Mouse (Mus musculus): Measurements from ENCODE around the gene Dynlt1c. TPM values are rescaled to one million over a fixed set of nuclear protein-coding genes. Genes with fewer than 3 reads are reported as not detected.
"Not testable (repeated sequence)": the region's sequence is repeated elsewhere in the genome, so short reads cannot be mapped to it uniquely, and the experiment has no call there.

The Dynlt1c gene
- polyA plus RNA-seq, 1 experiment from 2014 or later: 25.8 TPM

DNA sequence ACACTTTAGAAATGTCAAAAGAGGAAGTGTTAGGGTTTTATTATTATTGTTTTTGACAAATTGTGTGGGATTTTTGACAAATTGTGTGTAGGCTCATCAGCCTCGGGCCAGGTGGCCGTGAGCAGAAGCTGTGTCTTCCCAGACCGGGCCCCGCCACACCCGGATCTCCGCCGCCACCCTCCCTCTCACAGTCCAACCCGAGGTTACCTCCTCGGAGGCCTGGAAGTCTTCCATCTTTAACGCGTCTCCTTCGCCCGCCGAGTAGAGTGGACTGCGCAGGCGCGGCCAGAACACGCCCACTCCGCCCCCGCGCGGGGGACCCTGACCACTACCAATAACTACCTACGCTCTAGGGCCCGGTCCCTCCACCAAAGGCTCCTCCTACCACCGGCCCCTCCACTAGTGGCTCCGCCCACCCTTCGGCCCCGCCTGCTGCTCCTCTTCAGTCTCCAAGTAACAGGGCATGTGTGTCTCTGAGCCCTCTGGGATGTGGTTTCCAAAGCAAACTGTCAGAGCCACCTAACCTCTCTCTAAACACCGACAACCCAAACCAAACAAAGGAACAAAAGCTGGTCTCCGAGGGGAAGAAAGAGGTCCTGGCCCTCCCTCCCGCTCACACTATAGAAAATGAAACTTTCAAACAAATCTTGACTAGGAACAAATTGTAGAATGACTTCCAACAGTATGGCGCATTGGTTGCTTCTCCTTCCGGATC lies 54.3 kb downstream of the Dynlt1c start, which contains the start of gene Dynlt1f:
Gene Dynlt1f (minus strand): TSS at position 334 of the 715 bp plus-strand sequence.
- WGBS (ENCODE audit: insufficient replicate concordance): 5% methylated on average over 17 of the region's 33 CpGs
- H3K4me1 ChIP-seq (ENCODE audit: control insufficient read depth, insufficient read depth, low read length); H3K9me3 ChIP-seq (replicated peaks; ENCODE audit: control insufficient read depth, low read length); H3K36me3 ChIP-seq (ENCODE audit: control insufficient read depth, insufficient read depth, low read length); H3K27me3 ChIP-seq (ENCODE audit: control insufficient read depth, insufficient read depth, low read length): not testable (repeated sequence)
- Histone ChIP-seq H3K4me2 (peak within 1 kb of the TSS; percentile 64), H3K4me3 (ENCODE audit: low read depth, low read length) (peak within 1 kb of the TSS; percentile 51), H3K9ac (ENCODE audit: low read depth, low read length) (peak within 1 kb of the TSS; percentile 69), H3K27ac (ENCODE audit: low read depth, low read length) (peak within 1 kb of the TSS; percentile 68)
- ATAC-seq (replicated peaks; ENCODE audit: insufficient number of reproducible peaks, low FRiP score, low TSS enrichment): peak; percentile 91

DNA sequence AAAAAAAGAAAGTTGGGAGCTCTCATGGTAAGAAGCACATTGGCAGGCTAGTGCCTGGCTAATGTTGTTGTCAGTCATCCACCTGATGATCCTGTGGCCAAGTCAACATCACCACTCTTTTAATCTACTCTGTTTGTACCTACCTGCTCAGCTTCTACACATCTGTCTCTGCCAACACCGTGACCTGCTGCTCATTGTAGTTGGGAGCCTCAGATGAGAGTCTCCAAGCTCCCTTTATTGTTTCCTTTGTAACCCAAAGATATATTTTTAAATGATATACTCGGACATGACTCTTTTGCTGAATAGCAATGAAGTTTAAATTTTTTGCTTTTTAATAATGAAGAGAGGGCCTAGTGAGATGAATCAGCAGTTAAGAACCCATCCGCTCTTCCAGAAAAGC lies 55.0 kb downstream of the Dynlt1c start:
- H3K27me3 ChIP-seq (ENCODE audit: control insufficient read depth, insufficient read depth, low read length); H3K4me3 ChIP-seq (ENCODE audit: low read depth, low read length); H3K36me3 ChIP-seq (ENCODE audit: control insufficient read depth, insufficient read depth, low read length); ATAC-seq (replicated peaks; ENCODE audit: insufficient number of reproducible peaks, low FRiP score, low TSS enrichment); H3K4me1 ChIP-seq (ENCODE audit: control insufficient read depth, insufficient read depth, low read length); H3K4me2 ChIP-seq; H3K27ac ChIP-seq (ENCODE audit: low read depth, low read length); H3K9ac ChIP-seq (ENCODE audit: low read depth, low read length); H3K9me3 ChIP-seq (replicated peaks; ENCODE audit: control insufficient read depth, low read length): not testable (repeated sequence)
- 89% methylated on average over 1 of the region's 3 CpGs for WGBS (ENCODE audit: insufficient replicate concordance)

DNA sequence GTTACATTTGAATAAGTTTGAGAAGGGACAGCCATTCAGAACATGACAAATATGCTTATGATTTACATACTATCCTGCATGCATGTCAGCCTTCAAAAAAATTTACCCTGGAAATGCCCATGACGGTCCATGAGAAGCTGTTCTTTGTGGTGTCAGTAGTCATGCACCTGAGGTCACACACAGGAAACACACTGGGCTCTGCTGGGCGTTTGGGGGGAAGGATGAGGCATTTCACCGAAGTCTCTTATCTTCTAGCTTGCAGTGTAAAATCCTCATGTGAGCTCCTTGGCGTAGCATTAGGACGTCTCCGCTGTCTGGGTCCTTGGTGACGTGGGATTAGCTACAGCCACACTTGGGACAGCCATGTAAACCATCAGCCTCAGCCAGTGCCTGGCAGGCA lies 57.3 kb downstream of the Dynlt1c start, which contains the start of gene Sytl3:
Gene Sytl3 (plus strand): TSS at position 293 of the 400 bp plus-strand sequence.
- H3K4me3 ChIP-seq (ENCODE audit: low read depth, low read length); H3K4me2 ChIP-seq; H3K27ac ChIP-seq (ENCODE audit: low read depth, low read length); H3K36me3 ChIP-seq (ENCODE audit: control insufficient read depth, insufficient read depth, low read length); H3K4me1 ChIP-seq (ENCODE audit: control insufficient read depth, insufficient read depth, low read length); H3K27me3 ChIP-seq (ENCODE audit: control insufficient read depth, insufficient read depth, low read length); H3K9me3 ChIP-seq (replicated peaks; ENCODE audit: control insufficient read depth, low read length); ATAC-seq (replicated peaks; ENCODE audit: insufficient number of reproducible peaks, low FRiP score, low TSS enrichment); H3K9ac ChIP-seq (ENCODE audit: low read depth, low read length): not testable (repeated sequence)
- 57% methylated on average over 3 of the region's 7 CpGs for WGBS (ENCODE audit: insufficient replicate concordance)

Other genes with a start within 250 kb of the Dynlt1c start
- 468 and 486 TPM in 2 replicates for gene Dynlt1b, start 171.6 kb upstream of the Dynlt1c start, polyA plus RNA-seq (2014; fragmentation: Nextera tagmentation; extraction: Ambion mirVana)
- 232 and 254 TPM in 2 replicates for gene Dynlt1f, start 54.2 kb downstream of the Dynlt1c start, polyA plus RNA-seq (2014; fragmentation: Nextera tagmentation; extraction: Ambion mirVana)
- 0.11 TPM in 1 of 2 replicates, not detected in the other for gene Sytl3, start 57.4 kb downstream of the Dynlt1c start, polyA plus RNA-seq (2014; fragmentation: Nextera tagmentation; extraction: Ambion mirVana)
- 89.2 and 109 TPM in 2 replicates for gene Ezr, start 181.1 kb downstream of the Dynlt1c start, polyA plus RNA-seq (2014; fragmentation: Nextera tagmentation; extraction: Ambion mirVana)